Mouse (Mus musculus) midbrain, postnatal 0 days (tissue): Measurements from ENCODE around the gene Kif26a. TPM values are rescaled to one million over a fixed set of nuclear protein-coding genes. Genes with fewer than 3 reads are reported as not detected.

Experiments
- ATAC-seq: fragments of 200-750 bp; cut with Nextera tagmentation; 2 replicates; pipeline ENCODE4 v1.8.0; 2017; ENCODE audit warnings: moderate number of reproducible peaks, mild to moderate bottlenecking, moderate TSS enrichment, moderate library complexity; ENCODE audit not compliant: low FRiP score
- DNase-seq: peaks from one replicate; pipeline ENCODE4 v3.0.0-alpha.2; 2015; ENCODE audit warnings: low spot score
- H3K27ac ChIP-seq: fragments of 300-500 bp; sonication (generic); 2 replicates; pipeline ENCODE4 v1.5.1; 2014; ENCODE audit warnings: low read depth, mild to moderate bottlenecking, low read length, mixed read lengths
- H3K27me3 ChIP-seq: fragments of 300-500 bp; sonication (generic); 2 replicates; pipeline ENCODE4 v1.6.1; 2014; ENCODE audit warnings: low read length, control low read depth, mixed read lengths; ENCODE audit not compliant: insufficient read depth
- H3K36me3 ChIP-seq: fragments of 300-500 bp; sonication (generic); 2 replicates; pipeline ENCODE4 v1.6.1; 2014; ENCODE audit warnings: low read length, control low read depth, mixed read lengths; ENCODE audit not compliant: insufficient read depth
- H3K4me1 ChIP-seq: fragments of 300-500 bp; sonication (generic); 2 replicates; pipeline ENCODE4 v1.6.1; 2014; ENCODE audit warnings: mild to moderate bottlenecking, control low read depth, antibody characterized with exemption, low read length, mixed read lengths; ENCODE audit not compliant: insufficient read depth
- H3K4me2 ChIP-seq: fragments of 300-500 bp; sonication (generic); 2 replicates; pipeline ENCODE4 v1.6.1; 2014; ENCODE audit warnings: low read depth, mild to moderate bottlenecking, low read length, mixed read lengths; ENCODE audit not compliant: poor library complexity, severe bottlenecking
- H3K4me3 ChIP-seq: fragments of 300-500 bp; sonication (generic); 2 replicates; pipeline ENCODE4 v1.5.1; 2014; ENCODE audit warnings: low read depth, mild to moderate bottlenecking, low read length, moderate library complexity
- H3K9ac ChIP-seq: fragments of 300-500 bp; sonication (generic); replicated peaks from 2 replicates; pipeline ENCODE4 v1.6.1; 2014; ENCODE audit warnings: mild to moderate bottlenecking, low read length, moderate library complexity, mixed read lengths; ENCODE audit not compliant: poor library complexity, severe bottlenecking
- H3K9me3 ChIP-seq: fragments of 300-500 bp; sonication (generic); 2 replicates; pipeline ENCODE4 v1.6.1; 2016; ENCODE audit warnings: low read length, control low read depth
- CTCF ChIP-seq: IDR thresholded peaks from 2 replicates; pipeline ENCODE4 v1.5.1; 2016; ENCODE audit warnings: antibody characterized with exemption, mild to moderate bottlenecking
- WGBS: fragments of 180-500 bp; shearing (Covaris S2); extraction: QIAGEN DNeasy Blood & Tissue Kit; methylation state at CpG from one replicate; pipeline ENCODE4 v1.1.7; 2014; 5-methylcytosine and 5-hydroxymethylcytosine counted together
- polyA plus RNA-seq: library from polyadenylated mRNA; unstranded; fragments of >200 nt; fragmentation: Nextera tagmentation; extraction: Ambion mirVana; gene quantifications from 2 replicates; pipeline ENCODE4 v1.2.1, GENCODE M21; 2015
- total RNA-seq: library from RNA; depleted of rRNA; stranded (reverse); fragments of >200 nt; gene quantifications from 2 replicates; pipeline ENCODE4 v1.2.3, GENCODE M21; 2014

The Kif26a gene
- total and polyA plus RNA-seq, 2 experiments from 2014 or later = 2.4 to 26.5 TPM

- Histone ChIP-seq H3K27me3 (no peaks in the 10 kb centered on the region), H3K4me2 (no peak overlapping the region), H3K27ac (no peak overlapping the region), H3K36me3 (no peaks in the 10 kb centered on the region), H3K4me3 (no peak overlapping the region), H3K4me1 (no peaks in the 10 kb centered on the region), H3K9ac (no peak overlapping the region), H3K9me3 (no peaks in the 10 kb centered on the region)
- WGBS = 58% methylated on average over 3 of the region's 3 CpGs
- no peak for TF ChIP-seq CTCF
- no peak for ATAC-seq
- no peak for DNase-seq
Measured at GRCm38 (mm10) chr12:112184390-112184789, 38.4 kb downstream of the Kif26a start.

- H3K27me3 ChIP-seq = no peaks in the 10 kb centered on the region
- no peaks in the 10 kb centered on the region for H3K4me1 ChIP-seq
- DNase-seq (no peak), ATAC-seq (no peak)
- WGBS = 88% methylated on average over 6 of the region's 6 CpGs
- TF ChIP-seq CTCF = no peak
- no peak overlapping the region for H3K9ac ChIP-seq
- no peak overlapping the region for H3K4me3 ChIP-seq
- no peaks in the 10 kb centered on the region for H3K36me3 ChIP-seq
- H3K27ac ChIP-seq = no peak overlapping the region
- H3K4me2 ChIP-seq = no peak overlapping the region
- no peaks in the 10 kb centered on the region for H3K9me3 ChIP-seq
Measured at GRCm38 (mm10) chr12:112186899-112187298, 40.9 kb downstream of the Kif26a start.

DNA sequence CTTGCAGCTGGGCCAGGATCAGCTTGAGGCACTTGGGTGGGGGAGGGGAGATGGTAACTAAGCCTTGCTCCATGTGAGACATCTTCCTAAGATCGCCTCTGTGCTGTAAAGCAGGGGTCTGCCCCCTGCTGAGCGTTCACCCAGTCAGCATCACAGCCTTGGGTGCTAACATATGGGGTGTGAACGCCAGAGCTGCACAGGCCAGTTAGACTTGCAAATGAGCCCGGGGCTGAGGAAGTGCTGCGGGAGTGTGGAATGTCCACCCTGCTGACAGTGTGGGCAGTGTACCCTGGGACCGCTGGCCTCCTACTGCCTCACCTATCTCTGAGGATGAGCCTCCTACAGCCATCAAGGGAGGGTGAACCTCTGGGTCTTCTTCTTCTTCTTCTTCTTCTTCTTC, 45.7 kb downstream of the Kif26a start:
- H3K36me3 ChIP-seq = no peaks in the 10 kb centered on the region
- H3K4me1 ChIP-seq = peaks cover 5% of the 10 kb centered on the region; the same call in 1 of the 2 replicates
- no peak for DNase-seq
- H3K27me3 ChIP-seq = no peaks in the 10 kb centered on the region; the same call in 1 of the 2 replicates
- no peaks in the 10 kb centered on the region for H3K9me3 ChIP-seq
- 57% methylated on average over 6 of the region's 6 CpGs for WGBS
- no peak overlapping the region for H3K9ac ChIP-seq
- no peak for TF ChIP-seq CTCF
- no peak overlapping the region for H3K4me2 ChIP-seq
- no peak overlapping the region for H3K4me3 ChIP-seq
- ATAC-seq = no peak
- H3K27ac ChIP-seq = no peak overlapping the region

DNA sequence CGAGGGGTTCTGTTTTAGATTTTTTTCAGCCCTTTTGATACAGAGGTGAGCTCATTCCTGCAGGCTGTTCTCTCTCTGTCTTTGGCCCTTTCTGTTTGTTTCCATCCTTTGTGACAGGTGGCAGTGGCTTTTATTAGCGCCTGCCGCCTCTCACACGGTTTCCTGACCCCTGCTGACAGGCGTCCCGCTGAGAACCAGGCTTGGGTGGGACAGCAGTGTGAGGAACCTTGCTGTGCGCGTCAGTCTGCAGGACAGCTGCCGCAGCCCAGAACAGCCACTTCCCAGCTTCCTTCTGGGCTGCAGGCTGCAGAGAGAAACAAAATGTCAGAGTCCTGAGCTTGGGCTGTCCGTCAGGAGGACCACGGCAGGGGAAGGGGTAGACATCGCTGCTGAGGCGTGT, 49.0 kb downstream of the Kif26a start:
- no peak overlapping the region for H3K27ac ChIP-seq
- no peak for ATAC-seq
- TF ChIP-seq CTCF = no peak
- no peaks in the 10 kb centered on the region for H3K9me3 ChIP-seq
- no peak overlapping the region for H3K4me3 ChIP-seq
- H3K9ac ChIP-seq = no peak overlapping the region
- H3K4me1 ChIP-seq = peaks cover 5% of the 10 kb centered on the region; the same call in 1 of the 2 replicates
- no peaks in the 10 kb centered on the region for H3K36me3 ChIP-seq
- no peak for DNase-seq
- WGBS = 4% methylated on average over 13 of the region's 13 CpGs
- no peaks in the 10 kb centered on the region; the same call in 1 of the 2 replicates for H3K27me3 ChIP-seq
- H3K4me2 ChIP-seq = peak overlapping the region; percentile 16; the same call in 1 of the 2 replicates

- DNase-seq (no peak), ATAC-seq (no peak)
- H3K9ac ChIP-seq = no peak overlapping the region
- H3K27ac ChIP-seq = no peak overlapping the region
- H3K4me2 ChIP-seq = no peak overlapping the region
- TF ChIP-seq CTCF = no peak
- WGBS = 71% methylated on average over 10 of the region's 10 CpGs
- H3K4me1 ChIP-seq = peaks cover 5% of the 10 kb centered on the region; the same call in 1 of the 2 replicates
- no peaks in the 10 kb centered on the region; the same call in none of the 2 replicates for H3K27me3 ChIP-seq
- H3K36me3 ChIP-seq = no peaks in the 10 kb centered on the region
- no peak overlapping the region for H3K4me3 ChIP-seq
- no peaks in the 10 kb centered on the region for H3K9me3 ChIP-seq
Measured at GRCm38 (mm10) chr12:112196562-112196961, 50.6 kb downstream of the Kif26a start.

DNA sequence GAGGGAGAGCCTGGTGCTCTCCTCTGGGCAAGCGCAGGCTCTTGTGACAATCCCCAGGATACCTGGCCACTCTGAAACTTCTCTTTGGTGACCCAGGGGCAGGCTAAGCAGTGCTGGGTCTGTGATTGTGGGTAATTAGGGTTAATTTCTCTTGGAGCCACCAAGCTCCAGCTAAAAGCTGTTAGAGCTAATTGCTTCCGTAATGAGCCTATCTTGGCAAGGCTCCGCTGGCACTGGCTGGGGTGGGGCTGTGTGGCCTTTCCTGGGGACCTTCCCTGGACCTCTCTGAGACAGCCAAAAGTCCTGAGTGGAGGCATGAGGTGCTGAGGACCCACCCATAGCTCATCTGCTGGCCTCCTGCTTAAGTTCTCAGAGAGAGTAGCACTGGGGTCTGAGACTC, 53.4 kb downstream of the Kif26a start:
- TF ChIP-seq CTCF = no peak
- Histone ChIP-seq H3K9ac (no peak overlapping the region), H3K4me1 (peaks cover 5% of the 10 kb centered on the region; the same call in 1 of the 2 replicates), H3K4me3 (no peak overlapping the region), H3K9me3 (no peaks in the 10 kb centered on the region), H3K27ac (no peak overlapping the region), H3K27me3 (no peaks in the 10 kb centered on the region; the same call in none of the 2 replicates), H3K36me3 (no peaks in the 10 kb centered on the region), H3K4me2 (no peak overlapping the region)
- ATAC-seq (no peak), DNase-seq (peak; percentile 17)
- 80% methylated on average over 3 of the region's 3 CpGs for WGBS
